Mouse (Mus musculus) urinary bladder, adult 2 months (tissue): ENCODE measurements around the gene Ccdc158. TPM values are rescaled to one million over a fixed set of nuclear protein-coding genes. Genes with fewer than 3 reads are reported as not detected.

ENCODE experiments used
- DNase-seq: peaks from one replicate; pipeline ENCODE4 v3.0.0; 2022; ENCODE audit warnings: low spot score
- polyA plus RNA-seq: library from polyadenylated mRNA; depleted of rRNA; stranded (reverse); fragments of >200 nt; gene quantifications from 2 replicates; pipeline ENCODE4 v1.2.3, GENCODE M21; 2012; rRNA removed

Gene Ccdc158
- 1.2 and 1.3 TPM in 2 replicates for polyA plus RNA-seq

GRCm38 (mm10) chr5:92674859-92675573 is at the start of gene Ccdc158:
Gene Ccdc158 (minus strand): TSS chr5:92675271.
- DNase-seq, result peak; percentile 40

- no peak for DNase-seq
These were observed 46.5 kb upstream of the Ccdc158 start for GRCm38 (mm10) chr5:92721610-92722009.

DNA sequence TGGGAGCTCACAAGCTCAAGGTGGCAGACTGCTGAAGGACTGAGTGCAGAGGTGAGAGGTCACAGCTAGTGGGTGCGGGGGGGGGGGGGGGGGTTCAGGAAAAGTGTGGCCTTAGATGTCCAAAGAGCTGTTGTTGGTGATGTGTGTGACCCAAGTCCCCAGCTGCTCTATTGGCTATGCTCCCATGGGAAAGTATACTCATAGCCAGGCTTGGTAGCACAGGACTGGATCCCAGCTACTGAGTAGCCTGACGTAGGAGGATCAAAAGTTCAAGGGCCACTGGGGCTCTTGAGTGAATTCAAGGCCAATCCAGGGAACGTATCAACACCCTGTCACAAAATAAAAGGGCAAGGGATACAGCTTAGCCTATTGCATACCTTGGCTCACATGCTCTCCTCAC is 43.8 kb upstream of the Ccdc158 start:
- no peak for DNase-seq

GRCm38 (mm10) chr5:92717666-92718360 is 42.7 kb upstream of the Ccdc158 start:
- DNase-seq, result no peak

- no peak for DNase-seq
These were observed 40.8 kb upstream of the Ccdc158 start for GRCm38 (mm10) chr5:92715890-92716289.

GRCm38 (mm10) chr5:92715319-92715718 is 40.2 kb upstream of the Ccdc158 start:
- DNase-seq, result no peak

DNA sequence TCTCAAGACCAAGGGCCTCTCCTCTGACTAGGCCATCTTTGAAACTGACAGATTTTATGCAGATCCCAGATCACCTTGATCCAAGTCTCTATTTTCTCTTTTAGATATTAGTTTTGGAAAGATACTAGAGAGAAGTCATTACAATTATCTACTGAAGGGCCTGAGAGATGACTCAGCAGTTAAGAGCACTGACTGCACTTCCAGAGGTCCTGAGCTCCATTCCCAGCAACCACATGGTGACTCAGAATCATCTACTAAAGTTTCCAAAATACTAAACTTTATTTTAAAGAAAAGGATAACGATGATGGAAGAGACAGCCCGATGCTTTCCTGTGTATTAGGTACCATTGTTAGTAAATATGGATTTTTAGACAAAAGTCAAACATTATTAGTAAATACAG is 39.8 kb upstream of the Ccdc158 start:
- DNase-seq, result no peak

GRCm38 (mm10) chr5:92712621-92713395 is 37.7 kb upstream of the Ccdc158 start:
- no peak for DNase-seq

DNA sequence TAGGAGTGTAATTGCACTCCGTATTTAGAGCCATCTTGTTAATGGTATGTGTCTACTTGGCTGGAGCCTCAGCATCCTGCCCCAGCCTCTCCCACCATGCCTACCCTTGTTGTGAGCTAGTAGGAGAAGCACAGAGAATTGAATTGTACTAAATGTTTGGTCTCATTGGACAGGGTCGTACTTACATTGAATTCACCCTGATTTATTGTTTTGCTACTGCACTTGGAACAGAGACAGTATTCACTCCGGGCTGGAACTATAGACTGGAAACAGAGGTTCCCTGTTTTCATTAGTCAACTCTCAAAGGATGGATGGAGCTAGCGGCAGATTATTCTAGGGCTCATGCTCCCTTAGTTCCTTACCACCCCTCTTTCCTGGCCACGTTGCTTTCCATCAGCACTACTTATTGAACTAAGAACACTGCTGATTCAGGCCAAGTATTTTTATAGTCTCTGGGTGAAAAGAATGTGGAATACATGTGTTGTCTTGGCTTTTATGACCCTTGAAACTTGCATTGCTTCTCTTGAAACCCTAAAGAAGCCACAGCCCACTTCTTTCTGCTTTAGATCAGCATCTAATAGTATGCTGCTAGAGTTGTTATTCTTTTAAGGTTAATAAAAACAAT is 36.7 kb upstream of the Ccdc158 start:
- no peak for DNase-seq

- DNase-seq, result no peak
These were observed 35.7 kb upstream of the Ccdc158 start for GRCm38 (mm10) chr5:92710779-92711178.

DNA sequence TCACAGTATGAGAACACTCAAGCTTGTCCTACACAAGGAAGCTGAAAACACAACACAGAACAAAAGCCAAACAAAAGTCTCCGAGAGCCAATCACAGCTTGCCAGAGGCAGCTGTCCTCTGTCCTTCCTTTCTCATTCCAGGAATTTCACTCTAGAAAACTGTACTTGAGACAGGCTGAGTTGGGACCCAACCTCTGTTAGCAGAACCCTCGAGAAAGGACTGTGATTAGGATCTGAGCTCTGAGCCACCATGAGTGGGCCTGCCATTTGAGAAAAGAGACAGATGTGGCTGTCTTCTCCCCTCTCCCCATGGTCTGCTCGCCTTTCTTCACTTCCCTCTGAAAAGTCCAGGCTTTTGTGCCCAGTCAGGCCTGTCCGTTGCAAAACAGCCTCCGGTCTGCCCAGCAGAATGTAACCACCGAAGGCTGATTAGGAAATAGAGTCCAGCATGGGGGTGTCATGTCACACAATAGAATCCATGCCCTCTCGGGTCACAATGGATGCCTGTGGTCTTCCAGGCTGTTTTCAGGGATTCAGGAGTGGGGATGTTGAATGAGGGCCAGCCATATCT is 32.9 kb upstream of the Ccdc158 start:
- no peak for DNase-seq

DNA sequence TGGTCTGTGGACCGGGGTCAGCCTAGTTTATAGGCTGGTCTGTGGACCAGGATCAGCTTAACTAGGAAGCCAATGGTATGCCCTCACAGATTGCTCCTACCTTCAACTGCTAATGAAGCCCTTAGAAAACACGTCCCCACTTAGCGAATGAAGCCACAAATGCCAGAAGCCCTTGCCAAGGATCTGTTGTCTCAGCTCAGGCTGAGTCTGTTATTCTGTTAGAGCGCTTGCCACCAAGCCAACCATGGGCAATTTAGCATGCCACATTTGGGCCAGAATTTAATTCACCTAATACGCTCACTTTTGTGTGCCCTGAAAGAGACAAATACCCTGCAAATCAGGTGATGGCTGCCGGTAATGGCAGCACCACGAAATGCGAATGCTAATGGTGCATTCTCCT is 28.6 kb upstream of the Ccdc158 start:
- no peak for DNase-seq

DNA sequence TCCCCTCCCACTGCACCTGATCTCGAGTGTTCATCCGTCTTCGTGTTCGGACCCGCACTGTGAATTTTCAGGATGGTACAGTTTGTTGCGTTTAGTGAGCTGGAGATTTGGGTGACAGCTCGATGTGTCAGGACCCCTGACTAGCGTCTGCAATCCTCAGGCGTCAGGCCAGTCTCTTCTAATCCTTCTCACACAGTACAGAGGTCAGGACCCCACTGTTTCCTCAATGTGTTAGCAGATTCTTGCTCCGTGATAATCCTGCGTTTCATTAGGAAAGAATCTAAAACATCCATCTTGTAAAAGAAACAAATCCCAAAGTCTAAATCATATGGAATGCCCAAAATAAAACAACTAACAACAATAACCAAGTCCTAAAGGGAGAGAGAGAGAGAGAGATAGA is 26.7 kb upstream of the Ccdc158 start:
- DNase-seq, result no peak

DNA sequence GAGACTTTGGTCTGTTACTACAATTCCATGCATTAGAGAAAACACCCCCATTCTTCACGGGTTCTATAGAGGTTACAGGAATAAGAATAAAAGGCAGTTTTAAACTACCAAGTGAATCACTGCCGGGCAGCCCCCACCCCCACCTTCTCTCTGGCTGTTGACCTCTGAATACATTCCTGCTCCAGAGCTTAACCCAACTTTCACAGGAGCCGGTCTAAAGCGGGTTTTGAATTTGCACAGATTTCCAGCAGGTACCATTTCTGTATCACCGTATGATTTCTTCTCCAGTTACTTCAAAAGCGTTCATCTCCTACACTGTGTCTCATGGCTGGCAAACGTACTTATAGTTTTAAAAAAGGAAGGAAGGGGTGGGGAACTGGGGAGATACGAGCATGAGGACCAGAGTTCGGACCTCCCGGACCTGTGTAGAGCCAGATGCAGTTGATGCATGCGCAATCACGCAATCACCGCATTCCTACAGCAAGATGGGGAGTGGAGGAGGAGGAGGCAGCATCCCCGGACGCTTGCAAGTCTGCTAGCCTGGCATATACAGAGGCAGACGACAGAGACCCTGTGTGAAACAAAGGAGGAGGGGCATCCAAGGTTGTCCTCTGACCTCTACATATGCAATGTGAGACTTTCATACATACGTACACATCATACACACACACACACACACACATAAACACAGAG is 23.9 kb upstream of the Ccdc158 start:
- DNase-seq, result no peak

DNA sequence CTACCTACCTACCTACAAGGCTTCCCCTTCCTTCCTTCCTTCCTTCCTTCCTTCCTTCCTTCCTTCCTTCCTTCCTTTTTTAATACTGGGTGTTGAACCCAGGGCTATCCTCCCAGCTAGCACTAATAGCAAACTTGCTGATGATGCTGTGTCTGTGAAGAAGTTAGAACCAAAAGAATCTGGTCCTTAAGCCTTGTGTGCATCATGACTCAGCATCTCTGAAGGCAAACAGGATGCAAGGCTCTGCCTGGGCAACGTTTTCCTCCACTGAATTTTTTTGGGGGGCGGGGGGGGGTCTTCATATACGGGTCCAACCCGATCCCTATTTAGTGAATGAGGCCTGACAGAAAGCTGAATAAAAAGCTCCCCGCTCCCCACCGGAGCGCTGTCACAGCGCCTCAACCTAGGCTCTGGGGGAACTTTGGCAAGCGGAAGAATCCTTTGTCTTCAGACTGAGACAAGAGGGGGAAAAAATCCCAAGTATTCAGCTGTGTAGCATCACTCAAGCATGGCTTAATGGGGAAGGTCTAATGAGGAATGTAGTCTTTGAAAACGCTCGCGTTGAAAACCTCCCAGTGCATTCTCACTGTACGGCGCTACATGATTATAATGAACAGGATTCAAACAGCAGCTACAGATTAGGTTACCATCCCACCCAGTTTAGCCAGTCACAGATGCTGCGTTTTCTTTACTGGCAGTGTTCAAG is 23.2 kb upstream of the Ccdc158 start:
- no peak for DNase-seq

DNA sequence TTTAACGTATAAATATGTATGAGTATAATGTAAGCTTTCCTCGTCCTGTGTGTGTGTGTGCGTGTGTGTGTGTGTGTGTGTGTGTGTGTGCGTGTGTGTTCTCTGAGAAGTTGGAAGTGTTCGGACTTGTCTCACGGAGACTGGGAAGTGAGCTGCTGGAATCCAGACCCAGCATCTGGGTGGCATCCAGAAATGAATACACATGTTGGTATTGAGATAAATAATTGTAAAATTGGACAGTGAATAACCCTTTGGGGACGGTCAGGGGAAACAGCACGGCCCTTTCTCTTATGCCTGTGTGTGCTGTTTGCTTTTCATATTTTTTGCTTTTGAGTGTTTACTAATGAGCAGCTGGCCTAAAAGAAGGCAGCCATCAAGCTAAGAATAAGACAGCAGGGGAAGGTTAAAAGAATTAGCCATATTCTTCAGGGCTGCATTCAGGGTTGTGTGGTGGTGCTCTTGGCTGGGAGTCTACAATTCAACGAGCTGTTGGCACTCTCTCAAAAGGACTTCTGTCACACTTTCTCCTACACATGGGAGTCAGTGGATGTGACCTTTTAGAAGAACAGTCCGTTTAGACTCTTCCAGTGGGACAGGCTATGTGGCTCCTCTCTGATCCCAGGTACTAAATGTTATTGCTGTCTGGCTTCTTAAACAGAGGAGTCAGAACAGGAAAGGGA is 19.4 kb upstream of the Ccdc158 start:
- no peak for DNase-seq

- DNase-seq, result no peak
These were observed 18.7 kb upstream of the Ccdc158 start for GRCm38 (mm10) chr5:92693744-92694143.

DNA sequence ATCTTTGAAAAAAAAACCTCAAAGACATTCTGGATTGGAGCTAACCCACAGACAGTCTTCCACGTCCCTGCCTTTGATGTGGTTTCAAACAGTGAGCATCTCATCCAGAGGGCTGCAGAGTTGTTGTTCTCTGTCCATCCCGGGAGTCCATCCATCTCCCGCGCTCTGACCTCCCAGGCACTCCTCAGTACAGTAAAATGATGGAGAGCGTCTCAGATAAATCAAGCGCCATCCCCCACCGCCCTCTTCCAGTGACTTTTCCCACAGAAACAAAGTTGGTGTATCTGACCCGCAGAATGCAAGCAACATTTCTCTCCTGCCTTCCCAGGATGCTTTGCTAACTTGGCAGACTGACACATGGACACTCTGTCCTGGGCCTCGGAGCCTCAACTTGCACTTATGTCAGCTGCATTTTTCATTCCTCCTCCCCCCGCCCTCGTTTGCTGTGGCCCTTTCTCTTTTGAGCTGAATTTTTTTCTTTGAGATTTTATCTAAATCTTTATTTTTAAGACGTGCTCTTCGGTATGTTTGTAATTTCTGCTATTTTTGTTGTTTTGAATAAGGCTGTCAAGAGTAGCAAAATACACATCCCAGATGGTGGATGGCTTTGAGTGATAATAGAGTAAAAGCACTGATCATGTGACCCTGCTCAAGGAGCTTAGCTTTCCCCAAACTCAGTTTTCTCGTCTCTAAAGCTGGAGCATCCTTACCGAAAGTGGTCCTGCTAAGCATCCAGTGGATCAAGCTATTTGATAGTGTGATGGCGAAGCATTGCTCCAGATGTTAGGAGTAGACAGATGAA is 17.3 kb upstream of the Ccdc158 start:
- DNase-seq, result no peak

GRCm38 (mm10) chr5:92688569-92688968 is 13.5 kb upstream of the Ccdc158 start:
- DNase-seq, result no peak
